Mouse (Mus musculus): ENCODE measurements around the gene Myo6.

Myo6 gene

GRCm38 (mm10) chr9:80164611-80165474 lies at the start of gene Myo6:
Myo6 (plus strand) TSS chr9:80165031.
- DNase-seq, result peak; percentile 95

GRCm38 (mm10) chr9:80145992-80146587 lies 18.7 kb upstream of the Myo6 start:
- no peak for DNase-seq

GRCm38 (mm10) chr9:80149594-80149993 lies 15.2 kb upstream of the Myo6 start:
- DNase-seq, result no peak

GRCm38 (mm10) chr9:80155277-80155676 lies 9.6 kb upstream of the Myo6 start:
- no peak for DNase-seq

GRCm38 (mm10) chr9:80156780-80157179 lies 8.1 kb upstream of the Myo6 start:
- DNase-seq, result no peak

GRCm38 (mm10) chr9:80157840-80158465 lies 6.9 kb upstream of the Myo6 start:
- no peak for DNase-seq

- DNase-seq, result no peak
These were observed 5.9 kb upstream of the Myo6 start for GRCm38 (mm10) chr9:80158937-80159336.

GRCm38 (mm10) chr9:80161451-80161850 lies 3.4 kb upstream of the Myo6 start:
- no peak for DNase-seq

GRCm38 (mm10) chr9:80163126-80163723 lies 1.6 kb upstream of the Myo6 start:
- no peak for DNase-seq

GRCm38 (mm10) chr9:80164191-80164590 lies 640 bp upstream of the Myo6 start:
- DNase-seq, result no peak

GRCm38 (mm10) chr9:80165690-80166089 lies 859 bp downstream of the Myo6 start:
- no peak for DNase-seq

- no peak for DNase-seq
These were observed 1.6 kb downstream of the Myo6 start for GRCm38 (mm10) chr9:80166425-80166824.

- DNase-seq, result no peak
These were observed 2.3 kb downstream of the Myo6 start for GRCm38 (mm10) chr9:80167089-80167488.

GRCm38 (mm10) chr9:80169551-80169950 lies 4.7 kb downstream of the Myo6 start:
- DNase-seq, result no peak

GRCm38 (mm10) chr9:80171241-80171640 lies 6.4 kb downstream of the Myo6 start:
- DNase-seq, result no peak

GRCm38 (mm10) chr9:80172396-80173222 lies 7.8 kb downstream of the Myo6 start:
- no peak for DNase-seq

GRCm38 (mm10) chr9:80173629-80174028 lies 8.8 kb downstream of the Myo6 start:
- DNase-seq, result no peak

- DNase-seq, result no peak
These were observed 12.1 kb downstream of the Myo6 start for GRCm38 (mm10) chr9:80176696-80177478.

- no peak for DNase-seq
These were observed 13.8 kb downstream of the Myo6 start for GRCm38 (mm10) chr9:80178670-80179069.

GRCm38 (mm10) chr9:80179688-80180087 lies 14.9 kb downstream of the Myo6 start:
- DNase-seq, result no peak

GRCm38 (mm10) chr9:80180771-80181170 lies 15.9 kb downstream of the Myo6 start:
- DNase-seq, result no peak

GRCm38 (mm10) chr9:80181692-80182091 lies 16.9 kb downstream of the Myo6 start:
- no peak for DNase-seq
